Mouse (Mus musculus): ENCODE measurements around the gene Dst. TPM values are rescaled to one million over a fixed set of nuclear protein-coding genes. Genes with fewer than 3 reads are reported as not detected.

Dst gene
- polyA plus RNA-seq, 1 experiment, result 44.7 TPM

DNA sequence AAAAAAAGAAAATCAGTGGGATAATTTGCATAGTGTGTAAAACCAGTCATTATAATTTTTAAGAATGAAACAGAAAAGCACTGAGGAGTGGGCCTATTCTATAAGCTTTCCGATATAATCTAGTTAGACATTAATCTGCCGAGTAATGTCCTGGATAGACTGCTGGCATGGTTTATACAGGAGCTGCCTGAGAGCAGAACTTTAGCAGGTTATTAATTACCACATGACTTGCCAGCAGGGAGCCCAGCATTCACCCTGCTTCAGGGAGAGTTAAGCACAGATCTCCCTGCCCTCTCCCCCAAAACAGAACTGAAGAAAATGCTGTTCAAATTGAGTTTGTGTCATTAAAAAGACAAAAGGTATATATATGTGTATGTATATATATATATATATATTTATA lies 323.0 kb downstream of the Dst start:
- no peak for DNase-seq (ENCODE audit: low read depth)

DNA sequence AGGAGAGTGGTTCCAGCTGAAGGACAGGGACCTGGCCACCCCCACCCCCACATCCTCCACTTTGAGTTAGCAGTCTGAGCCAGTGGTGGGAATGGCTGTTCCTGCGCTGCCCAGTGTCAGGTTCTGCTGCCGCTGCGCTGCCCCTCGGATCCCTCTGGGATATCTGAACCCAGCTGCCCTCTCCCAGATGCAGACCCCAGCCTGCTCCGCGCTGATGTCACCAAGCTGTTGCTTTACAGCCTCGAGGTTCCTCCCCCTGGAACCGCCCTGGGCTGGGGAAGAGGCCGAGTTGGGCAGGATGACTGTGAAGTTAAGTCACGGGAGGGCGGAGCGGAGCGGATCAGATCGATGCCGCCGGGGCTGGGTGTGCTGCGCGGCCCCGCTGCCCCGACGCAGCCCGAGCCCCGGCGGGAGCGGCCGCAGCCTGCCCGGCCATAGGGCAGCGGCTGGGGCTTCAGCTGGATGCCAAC lies 328.3 kb downstream of the Dst start:
- no peak for DNase-seq (ENCODE audit: low read depth)

DNA sequence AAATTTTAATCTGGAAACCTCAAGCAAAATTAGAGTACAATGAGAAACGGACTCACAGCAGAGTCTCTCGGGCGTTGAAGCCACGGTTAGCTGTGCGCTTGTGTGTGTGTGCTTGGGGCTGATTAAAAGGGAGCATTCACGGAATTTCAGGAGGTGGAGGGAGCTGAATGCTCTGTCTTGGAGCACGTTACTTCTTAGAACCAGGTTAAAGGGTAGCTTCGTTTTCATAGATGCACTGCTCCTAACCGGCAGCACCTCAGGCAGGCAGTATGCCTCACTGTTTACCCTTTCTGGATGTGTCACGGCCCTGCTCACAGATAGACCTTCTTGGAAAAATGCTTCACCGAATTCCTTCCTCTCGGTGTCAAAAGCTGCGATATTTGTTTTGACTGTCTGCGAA lies 329.2 kb downstream of the Dst start:
- DNase-seq (ENCODE audit: low read depth), result no peak

GRCm38 (mm10) chr1:34237689-34238091 lies 329.7 kb downstream of the Dst start:
- no peak for DNase-seq (ENCODE audit: low read depth)

DNA sequence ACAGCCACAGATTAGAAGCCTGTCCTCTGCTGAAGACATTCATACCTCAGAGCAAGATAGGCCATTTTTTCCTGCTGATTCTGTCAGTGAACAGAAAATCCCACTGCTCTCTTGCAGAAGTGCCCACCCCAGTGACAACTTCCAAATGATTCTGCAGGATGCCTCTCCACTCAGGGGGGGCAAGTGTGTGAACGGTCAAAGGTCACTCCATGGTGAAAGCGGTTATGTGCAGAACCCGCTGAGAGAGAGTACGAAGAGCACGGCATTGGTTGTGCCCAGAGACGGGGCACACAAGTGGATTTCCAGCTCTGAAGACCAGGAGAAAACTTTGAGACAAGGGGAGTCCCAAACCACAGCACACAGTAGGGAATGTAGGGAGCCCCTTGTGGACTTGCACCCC lies 330.2 kb downstream of the Dst start:
- DNase-seq (ENCODE audit: low read depth), result no peak

DNA sequence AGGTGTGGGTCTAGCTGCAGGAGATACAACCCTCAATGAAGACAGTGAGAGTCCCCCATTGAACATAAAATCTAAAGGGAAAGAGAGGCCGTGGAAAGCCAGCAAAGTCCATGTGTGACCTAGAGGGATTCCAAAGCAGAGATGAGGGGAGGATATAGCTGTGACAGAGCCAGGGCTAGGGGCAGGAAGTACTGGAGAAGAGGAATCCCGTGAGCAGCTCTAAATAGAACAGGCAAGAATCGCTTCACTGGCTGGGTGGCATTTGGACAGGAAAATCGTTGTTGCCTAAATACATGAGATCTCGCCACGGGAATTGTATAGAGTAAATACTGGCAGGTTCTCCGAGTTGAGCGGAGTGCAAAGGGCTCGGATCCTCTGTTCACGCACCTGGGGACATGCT lies 336.7 kb downstream of the Dst start:
- no peak for DNase-seq (ENCODE audit: low read depth)

GRCm38 (mm10) chr1:34245951-34246641 lies 338.1 kb downstream of the Dst start:
- DNase-seq (ENCODE audit: low read depth), result no peak

GRCm38 (mm10) chr1:34246642-34246987 lies 338.6 kb downstream of the Dst start:
- DNase-seq (ENCODE audit: low read depth), result no peak

- no peak for DNase-seq (ENCODE audit: low read depth)
Measured at GRCm38 (mm10) chr1:34251137-34251536, 343.1 kb downstream of the Dst start.

GRCm38 (mm10) chr1:34252267-34252666 lies 344.2 kb downstream of the Dst start:
- DNase-seq (ENCODE audit: low read depth), result no peak

GRCm38 (mm10) chr1:34253876-34254275 lies 345.9 kb downstream of the Dst start:
- no peak for DNase-seq (ENCODE audit: low read depth)

- DNase-seq (ENCODE audit: low read depth), result no peak
Measured at GRCm38 (mm10) chr1:34259898-34260297, 351.9 kb downstream of the Dst start.

- DNase-seq (ENCODE audit: low read depth), result no peak
Measured at GRCm38 (mm10) chr1:34261011-34261410, 353.0 kb downstream of the Dst start.

DNA sequence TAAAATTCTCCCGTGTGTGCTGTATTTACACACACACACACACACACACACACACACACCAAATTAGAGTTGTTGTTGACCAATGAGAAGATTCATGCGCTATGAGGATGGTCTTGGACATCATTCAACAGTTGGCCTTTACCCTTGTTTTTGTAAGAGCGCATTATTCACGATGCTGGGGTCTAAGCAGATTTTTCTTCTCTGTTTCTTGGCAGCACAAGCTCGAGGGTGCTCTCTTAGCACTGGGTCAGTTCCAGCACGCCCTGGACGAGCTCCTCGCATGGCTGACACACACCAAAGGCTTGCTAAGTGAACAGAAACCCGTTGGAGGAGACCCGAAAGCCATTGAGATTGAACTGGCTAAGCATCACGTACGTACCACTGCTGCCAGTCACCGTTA lies 360.5 kb downstream of the Dst start:
- no peak for DNase-seq (ENCODE audit: low read depth)

DNA sequence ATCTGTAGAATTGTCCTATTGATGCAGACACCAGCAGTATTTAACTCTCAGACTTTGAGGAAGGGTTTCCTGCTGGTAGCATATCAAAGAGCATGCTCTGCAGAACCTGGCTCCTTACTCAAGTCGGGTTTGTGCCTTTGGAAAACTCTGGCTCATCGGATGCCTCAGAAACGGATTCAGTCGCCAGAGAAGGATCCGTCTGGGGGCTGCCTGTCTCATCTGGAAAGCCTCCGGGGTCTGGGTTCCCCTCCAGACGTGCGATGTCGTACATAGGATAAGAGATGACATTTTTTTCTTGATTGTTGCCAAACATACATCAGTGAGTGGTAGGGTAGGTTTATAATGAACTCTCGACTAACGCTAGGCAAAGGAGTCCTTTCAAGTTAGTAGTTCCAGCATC lies 361.6 kb downstream of the Dst start:
- DNase-seq (ENCODE audit: low read depth), result no peak

GRCm38 (mm10) chr1:34273922-34274321 lies 365.9 kb downstream of the Dst start:
- no peak for DNase-seq (ENCODE audit: low read depth)

- DNase-seq (ENCODE audit: low read depth), result no peak
Measured at GRCm38 (mm10) chr1:34275787-34276186, 367.8 kb downstream of the Dst start.

DNA sequence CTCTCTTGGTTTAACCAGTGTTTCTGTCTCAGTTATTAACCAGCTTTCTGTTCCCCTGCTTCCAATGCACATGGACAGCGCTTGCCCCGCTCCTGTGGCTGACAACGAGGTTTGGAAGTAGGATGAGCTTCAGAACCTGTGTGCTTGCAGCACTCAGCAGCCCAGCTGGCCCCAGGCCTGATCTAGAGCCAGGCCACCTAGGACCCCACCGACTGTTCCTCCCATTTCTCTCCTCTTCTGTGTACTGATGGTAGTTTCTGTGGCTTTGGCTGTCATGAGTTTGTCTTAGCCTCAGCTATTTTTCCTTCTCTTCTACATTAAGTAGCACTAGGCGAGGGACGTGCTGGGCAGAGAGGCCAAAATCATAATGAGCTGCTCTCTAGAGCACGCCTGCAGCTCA lies 368.7 kb downstream of the Dst start:
- no peak for DNase-seq (ENCODE audit: low read depth)

DNA sequence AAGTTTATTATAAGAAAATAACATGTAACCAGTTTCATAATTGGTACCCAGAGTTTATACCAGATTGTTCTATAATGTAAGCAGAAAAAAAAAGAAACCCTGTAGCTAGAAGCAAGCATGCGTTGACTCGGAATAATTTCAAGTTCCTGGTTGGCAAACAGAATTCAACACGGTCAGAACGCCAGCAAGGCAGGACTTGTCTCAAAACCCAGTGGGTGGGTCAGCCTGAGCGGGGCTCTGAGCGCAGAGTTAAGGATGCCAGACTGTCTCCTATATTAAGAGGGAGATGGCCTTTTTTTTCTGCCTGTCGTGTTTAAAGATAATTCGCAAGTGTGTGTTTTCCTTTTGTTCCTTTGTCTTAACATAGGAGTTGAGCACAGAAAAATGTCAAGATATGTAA lies 369.2 kb downstream of the Dst start:
- no peak for DNase-seq (ENCODE audit: low read depth)

DNA sequence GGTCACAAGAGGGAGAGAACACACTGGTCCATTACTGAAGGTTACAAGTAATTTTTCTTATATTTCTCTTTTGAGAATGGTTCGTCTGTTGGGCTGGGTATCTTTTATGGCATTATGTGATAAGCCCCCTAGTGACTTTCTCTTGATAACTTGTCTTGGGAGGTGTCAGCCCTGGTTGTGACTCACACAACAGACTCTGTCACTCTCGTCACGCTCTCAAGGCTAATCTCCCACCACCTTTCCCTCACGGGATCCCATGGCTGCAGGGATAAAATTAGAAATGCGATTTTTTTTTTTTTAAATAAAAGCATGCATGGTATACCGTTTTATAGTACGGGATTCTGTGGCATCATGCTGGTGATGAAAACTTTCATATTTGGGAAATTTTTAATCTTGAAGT lies 375.5 kb downstream of the Dst start:
- DNase-seq (ENCODE audit: low read depth), result no peak

DNA sequence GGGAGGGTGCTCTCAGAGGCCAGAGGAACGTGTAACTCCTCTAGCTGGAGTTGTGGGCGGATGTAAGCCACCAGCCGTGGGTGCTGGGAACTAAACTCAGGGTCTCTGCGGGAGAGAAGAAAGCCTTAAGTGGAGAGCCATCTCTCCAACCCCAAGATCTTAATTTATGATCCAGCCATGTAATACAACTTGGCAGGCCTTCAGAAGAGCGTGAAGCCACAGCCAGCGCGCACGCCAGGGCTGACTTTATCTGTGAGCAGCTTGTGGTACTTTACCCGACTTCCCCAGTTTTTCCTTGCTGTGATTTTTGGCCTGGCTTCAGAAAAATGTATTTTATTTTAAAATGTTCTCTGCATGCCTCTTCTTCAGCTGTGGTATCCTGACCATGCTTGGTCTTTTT lies 377.0 kb downstream of the Dst start:
- no peak for DNase-seq (ENCODE audit: low read depth)

GRCm38 (mm10) chr1:34287731-34288130 lies 379.7 kb downstream of the Dst start:
- DNase-seq (ENCODE audit: low read depth), result no peak

GRCm38 (mm10) chr1:34288181-34288580 lies 380.2 kb downstream of the Dst start:
- DNase-seq (ENCODE audit: low read depth), result no peak

- no peak for DNase-seq (ENCODE audit: low read depth)
Measured at GRCm38 (mm10) chr1:34288721-34289471, 380.9 kb downstream of the Dst start.

All from gonadal fat pad, adult 2 months (tissue).